Comparison of ENCODE assay signal across 30 mouse cellular contexts in genomic region chr9:32234767-32235489, GRCm38 (mm10).
DNase-seq lines count a peak whose midpoint lies in the region; ATAC-seq and TF ChIP-seq lines count a peak whose summit lies in the region.
"Had no signal": no experiment of that assay in that cellular context is flagged by ENCODE, and none has a peak within 500 bp of the region (broad histone marks: within the 10 kb centered on the region; RNA-seq: fewer than 3 reads in every experiment).

No protein-coding gene starts in this region.

- no peaks in the 10 kb centered on the region for H3K9me3 ChIP-seq in stomach, postnatal 0 days (ENCODE audit: control insufficient read depth, low read length)
- H3K9me3 ChIP-seq: hindbrain, embryonic 10.5 days; hindbrain, embryonic 15.5 days; liver, embryonic 13.5 days; megakaryocyte, embryonic 14.5 days; midbrain, embryonic 12.5 days; neural tube, embryonic 12.5 days had no signal

- H3K4me1 ChIP-seq in stomach, postnatal 0 days (replicated peaks; ENCODE audit: control insufficient read depth, insufficient read depth): no peaks in the 10 kb centered on the region
- H3K4me1 ChIP-seq: hindbrain, embryonic 15.5 days; megakaryocyte, embryonic 14.5 days; midbrain, embryonic 12.5 days; neural tube, embryonic 12.5 days had no signal

- no peak for TF ChIP-seq CTCF in stomach, postnatal 0 days (IDR thresholded peaks at IDR 0.05; ENCODE audit: low read depth)

- H3K4me3 ChIP-seq in stomach, postnatal 0 days (ENCODE audit: low read depth, low read length): no peak overlapping the region
- H3K4me3 ChIP-seq: gastrocnemius, adult 2 months; hindbrain, embryonic 10.5 days; hindbrain, embryonic 15.5 days; layer of hippocampus, adult 2 months; liver, embryonic 13.5 days; megakaryocyte, embryonic 14.5 days; midbrain, embryonic 12.5 days; myocyte; neural tube, embryonic 12.5 days had no signal

- H3K36me3 ChIP-seq in stomach, postnatal 0 days (ENCODE audit: control insufficient read depth, insufficient read depth, low read length): no peaks in the 10 kb centered on the region
- H3K36me3 ChIP-seq: G1E; hindbrain, embryonic 15.5 days; liver, embryonic 13.5 days; neural tube, embryonic 12.5 days had no signal

- no peak overlapping the region for H3K4me2 ChIP-seq in stomach, postnatal 0 days (replicated peaks; ENCODE audit: low read depth)
- H3K4me2 ChIP-seq: hindbrain, embryonic 15.5 days; liver, embryonic 13.5 days; lung, embryonic 14.5 days; midbrain, embryonic 12.5 days; neural tube, embryonic 12.5 days had no signal

- H3K27me3 ChIP-seq in stomach, postnatal 0 days (ENCODE audit: control insufficient read depth, insufficient read depth, low read length): no peaks in the 10 kb centered on the region
- H3K27me3 ChIP-seq: hindbrain, embryonic 15.5 days; liver, embryonic 13.5 days; midbrain, embryonic 12.5 days; neural tube, embryonic 12.5 days had no signal

- peak overlapping the region; percentile 76 for H3K27ac ChIP-seq in stomach, postnatal 0 days (replicated peaks)
- H3K27ac ChIP-seq: gastrocnemius, adult 2 months; hindbrain, embryonic 10.5 days; hindbrain, embryonic 15.5 days; layer of hippocampus, adult 2 months; liver, embryonic 13.5 days; midbrain, embryonic 12.5 days; neural tube, embryonic 12.5 days had no signal

- peak; percentile 4 for DNase-seq in heart, adult 11 months
- no peak for DNase-seq in heart, adult 18-20 months
- DNase-seq in lung, postnatal 36 days: peak; percentile 43
- DNase-seq in lung, postnatal 4 days: no peak
- DNase-seq in large intestine, adult 2 months (ENCODE audit: low read depth, low spot score): peak; percentile 89
- DNase-seq in stomach, postnatal 0 days (ENCODE audit: low spot score): no peak
- DNase-seq in thymus, postnatal 4 days: no peak
- DNase-seq in frontal cortex, adult 2 months (ENCODE audit: extremely low spot score in 1 of 2, low spot score in 1 of 2): no peak
- DNase-seq: adrenal gland, postnatal 10 days; cerebellum, adult 9-10 months; cerebellum, postnatal 36 days; gastrocnemius, adult 2 months; gastrocnemius, postnatal 36 days; heart, postnatal 14 days; kidney, adult 9 months; kidney, postnatal 14 days; liver, embryonic 13.5 days; lung, embryonic 14.5 days; right cerebral cortex, adult 18-20 months; thymus, postnatal 14 days had no signal

- 33% methylated on average over 3 of the region's 3 CpGs for WGBS in large intestine, adult 2 months
- WGBS in stomach, postnatal 0 days: 51% methylated on average over 3 of the region's 3 CpGs

- peak; percentile 56 for ATAC-seq in stomach, postnatal 0 days (ENCODE audit: low FRiP score, low TSS enrichment)
- ATAC-seq: forebrain, embryonic 14.5 days; inflammation-experienced regulatory T-cells, adult 6 months had no signal

- H3K9ac ChIP-seq in stomach, postnatal 0 days (ENCODE audit: low read length): no peak overlapping the region
- H3K9ac ChIP-seq: hindbrain, embryonic 15.5 days; liver, embryonic 13.5 days; lung, embryonic 14.5 days; midbrain, embryonic 12.5 days; neural tube, embryonic 12.5 days had no signal

- peak; percentile 28 for TF ChIP-seq EP300 in stomach, postnatal 0 days (optimal IDR thresholded peaks at IDR 0.05)

Comparison
In these comparisons a context has a peak if more than half of its experiments do, and no peak if none do; other contexts are left out.
1. DNase-seq: peak in heart, adult 11 months (single experiment), lung, postnatal 36 days (single experiment) and large intestine, adult 2 months (single experiment); none in heart, adult 18-20 months (0 of 2), lung, postnatal 4 days (0 of 2), stomach, postnatal 0 days (single experiment), thymus, postnatal 4 days (single experiment) and frontal cortex, adult 2 months (0 of 2).